Mouse (Mus musculus) left cerebral cortex, postnatal 10 days (tissue): ENCODE results near the gene Slc13a2. TPM values are rescaled to one million over a fixed set of nuclear protein-coding genes. Genes with fewer than 3 reads are reported as not detected.

Experiments used
- DNase-seq, 2 experiments: peaks; one replicate each; pipeline ENCODE4 v3.0.0; 2021 to 2022; ENCODE audit warnings: low spot score in 2 of 2, mixed read lengths in 1 of 2; ENCODE audit errors: extremely low spot score in 1 of 2
- intact Hi-C: fragments of 180-260 bp; cut with DNase I; formaldehyde crosslinking; loops from one replicate; pipeline ENCODE4 v1.15.1; 2025
- total RNA-seq, 2 experiments: library from RNA; stranded (reverse); gene quantifications; 2 replicates each; pipeline ENCODE4 v1.2.3; 2021

Slc13a2 gene
- not detected for total RNA-seq

- no peak for DNase-seq
- intact Hi-C loops = no loop called here
Measured at GRCm38 (mm10) chr11:78422055-78422819, at the start of gene Slc13a2. Gene Slc13a2 (minus strand): TSS chr11:78422217.

- DNase-seq = no peak
- intact Hi-C loops = no loop called here
Measured at GRCm38 (mm10) chr11:78471326-78472103, 49.5 kb upstream of the Slc13a2 start.

- no peak for DNase-seq
- intact Hi-C loops = no loop called here
Measured at GRCm38 (mm10) chr11:78467932-78468331, 45.9 kb upstream of the Slc13a2 start.

GRCm38 (mm10) chr11:78467515-78467914, 45.5 kb upstream of the Slc13a2 start:
- DNase-seq = no peak
- intact Hi-C loops = no loop called here

- intact Hi-C loops = no loop called here
- peak in 1 of 2 experiments; percentile 44 for DNase-seq
Measured at GRCm38 (mm10) chr11:78466242-78466912, 44.4 kb upstream of the Slc13a2 start.

- DNase-seq = peak; percentile 69 to 92
- intact Hi-C loops = no loop called here
Measured at GRCm38 (mm10) chr11:78465568-78466180, 43.7 kb upstream of the Slc13a2 start, which contains the start of gene Slc46a1. Gene Slc46a1 (plus strand): TSS chr11:78465697.

GRCm38 (mm10) chr11:78465116-78465515, 43.1 kb upstream of the Slc13a2 start:
- intact Hi-C loops = no loop called here

GRCm38 (mm10) chr11:78463286-78464036, 41.4 kb upstream of the Slc13a2 start:
- intact Hi-C loops = no loop called here
- DNase-seq = no peak

More at GRCm38 (mm10) chr11:78465116-78465515, 43.1 kb upstream of the Slc13a2 start:
- DNase-seq = no peak

GRCm38 (mm10) chr11:78462669-78463068, 40.7 kb upstream of the Slc13a2 start:
- no peak for DNase-seq
- intact Hi-C loops = no loop called here

- DNase-seq = no peak
- intact Hi-C loops = no loop called here
Measured at GRCm38 (mm10) chr11:78461894-78462293, 39.9 kb upstream of the Slc13a2 start.

- intact Hi-C loops = no loop called here
- no peak for DNase-seq
Measured at GRCm38 (mm10) chr11:78458740-78459139, 36.7 kb upstream of the Slc13a2 start.

- no peak for DNase-seq
- intact Hi-C loops = no loop called here
Measured at GRCm38 (mm10) chr11:78455308-78455707, 33.3 kb upstream of the Slc13a2 start.

GRCm38 (mm10) chr11:78454276-78454675, 32.3 kb upstream of the Slc13a2 start:
- DNase-seq = no peak
- intact Hi-C loops = loop anchor here (5.0 kb wide), 1 partner anchor 97 kb away; no protein-coding TSS in a partner anchor

GRCm38 (mm10) chr11:78453675-78454074, 31.7 kb upstream of the Slc13a2 start:
- DNase-seq = peak in 1 of 2 experiments; percentile 67
- intact Hi-C loops = loop anchor here (5.0 kb wide), 1 partner anchor 96 kb away; no protein-coding TSS in a partner anchor

GRCm38 (mm10) chr11:78450337-78450736, 28.3 kb upstream of the Slc13a2 start:
- DNase-seq = no peak
- intact Hi-C loops = loop anchor here (5.0 kb wide), 1 partner anchor 93 kb away; no protein-coding TSS in a partner anchor

GRCm38 (mm10) chr11:78448242-78448641, 26.2 kb upstream of the Slc13a2 start:
- intact Hi-C loops = no loop called here
- no peak for DNase-seq

- DNase-seq = no peak
- intact Hi-C loops = no loop called here
Measured at GRCm38 (mm10) chr11:78447168-78447567, 25.2 kb upstream of the Slc13a2 start.

- intact Hi-C loops = no loop called here
- DNase-seq = no peak
Measured at GRCm38 (mm10) chr11:78443115-78443514, 21.1 kb upstream of the Slc13a2 start.
